Mouse (Mus musculus): ENCODE data around the gene Glra1.

Gene Glra1

GRCm38 (mm10) chr11:55518806-55519674 lies 89.0 kb downstream of the Glra1 start:
- DNase-seq (ENCODE audit: low spot score): peak; percentile 36

- DNase-seq (ENCODE audit: low spot score): no peak
Observed at GRCm38 (mm10) chr11:55517666-55518065, 90.3 kb downstream of the Glra1 start.

DNA sequence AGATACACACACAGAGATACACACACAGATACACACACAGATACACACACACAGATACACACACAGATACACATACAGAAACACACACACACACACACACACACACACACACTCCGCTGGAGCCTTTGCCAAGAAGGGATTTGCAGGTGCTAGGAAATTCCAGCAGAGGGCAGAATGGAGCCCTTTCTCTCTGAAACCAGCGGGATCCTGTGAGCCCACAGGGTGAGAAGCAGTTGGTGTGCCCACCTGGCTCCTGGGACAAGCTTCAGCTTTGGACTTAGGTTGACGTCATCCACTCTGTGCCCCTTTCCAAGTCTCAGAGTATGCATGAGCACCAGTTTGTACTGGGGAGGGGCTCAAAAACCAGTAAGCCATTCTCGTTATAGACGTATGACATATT lies 96.6 kb downstream of the Glra1 start:
- DNase-seq (ENCODE audit: low spot score): no peak

DNA sequence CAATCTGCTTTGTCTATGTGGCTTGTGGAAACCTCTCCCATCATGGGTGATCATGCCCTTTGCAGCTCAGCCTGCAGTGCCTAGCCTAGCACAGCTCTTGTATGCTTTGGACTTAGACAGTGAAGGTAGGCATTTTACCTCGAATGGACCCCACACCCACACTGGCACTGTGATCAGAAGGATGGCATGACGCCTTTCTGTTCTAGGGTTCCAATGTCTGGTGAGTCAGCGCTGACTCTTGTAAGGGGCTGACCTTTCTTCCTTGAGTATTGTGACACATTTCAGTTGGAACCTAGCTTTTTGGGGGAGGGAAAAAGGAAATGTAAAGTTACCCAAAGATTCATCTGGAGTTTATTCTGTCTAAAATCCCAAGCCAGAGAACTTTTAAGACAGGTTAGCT lies 102.5 kb downstream of the Glra1 start:
- DNase-seq (ENCODE audit: low spot score): no peak

GRCm38 (mm10) chr11:55502886-55503285 lies 105.1 kb downstream of the Glra1 start:
- DNase-seq (ENCODE audit: low spot score): no peak

DNA sequence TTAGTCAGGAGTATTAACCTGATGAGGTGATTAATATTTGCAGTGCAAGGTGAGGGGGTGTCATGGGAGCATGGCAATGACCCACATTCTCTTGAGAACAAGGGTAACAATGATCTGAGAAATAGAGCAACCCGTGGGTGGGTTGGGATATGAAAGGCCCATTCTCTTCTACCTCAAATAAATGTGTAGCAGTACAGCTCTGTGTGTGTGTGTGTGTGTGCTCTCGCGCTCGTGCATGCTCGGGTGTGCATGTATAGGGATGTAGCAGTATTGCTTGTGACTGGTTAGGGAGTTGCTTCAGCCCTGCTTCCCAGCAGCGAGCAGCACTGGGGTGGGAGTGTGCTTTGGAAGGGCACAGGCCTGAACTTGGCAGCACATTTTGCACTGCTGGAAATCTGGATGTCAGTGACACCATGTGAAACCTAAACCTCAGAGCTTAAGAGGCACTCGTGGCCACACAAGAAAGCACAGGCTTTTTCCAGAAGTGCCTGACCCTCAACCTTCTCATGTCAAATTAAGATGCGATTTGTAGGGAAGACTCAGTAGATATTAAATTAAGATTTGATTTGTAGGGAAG lies 106.0 kb downstream of the Glra1 start:
- no peak for DNase-seq (ENCODE audit: low spot score)

GRCm38 (mm10) chr11:55497885-55498284 lies 110.1 kb downstream of the Glra1 start:
- peak; percentile 54 for DNase-seq (ENCODE audit: low spot score)

GRCm38 (mm10) chr11:55496158-55496557 lies 111.8 kb downstream of the Glra1 start:
- no peak for DNase-seq (ENCODE audit: low spot score)

- no peak for DNase-seq (ENCODE audit: low spot score)
Observed at GRCm38 (mm10) chr11:55485443-55485842, 122.6 kb downstream of the Glra1 start.

- no peak for DNase-seq (ENCODE audit: low spot score)
Observed at GRCm38 (mm10) chr11:55473219-55473618, 134.8 kb downstream of the Glra1 start.

DNA sequence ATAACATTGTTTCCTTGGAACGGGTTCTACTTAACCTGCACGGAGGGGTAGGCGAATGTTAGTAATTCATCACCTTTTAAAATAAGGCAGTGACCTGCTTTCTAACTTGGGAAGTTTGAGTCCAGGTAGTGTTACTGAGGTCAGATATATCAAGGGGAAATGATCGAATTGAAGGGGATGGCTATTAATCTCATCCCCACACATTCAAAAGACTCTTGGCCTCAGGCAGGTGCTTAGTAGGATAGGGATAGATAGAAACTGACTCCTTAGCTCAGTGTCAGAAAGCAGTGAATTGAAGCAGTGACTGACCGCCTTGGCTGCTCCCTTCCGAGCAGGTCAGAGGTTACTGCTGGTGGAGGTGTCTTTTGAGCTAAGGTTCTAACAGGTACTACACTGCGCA lies 136.5 kb downstream of the Glra1 start:
- peak; percentile 36 for DNase-seq (ENCODE audit: low spot score)

GRCm38 (mm10) chr11:55470761-55471160 lies 137.2 kb downstream of the Glra1 start:
- no peak for DNase-seq (ENCODE audit: low spot score)

DNA sequence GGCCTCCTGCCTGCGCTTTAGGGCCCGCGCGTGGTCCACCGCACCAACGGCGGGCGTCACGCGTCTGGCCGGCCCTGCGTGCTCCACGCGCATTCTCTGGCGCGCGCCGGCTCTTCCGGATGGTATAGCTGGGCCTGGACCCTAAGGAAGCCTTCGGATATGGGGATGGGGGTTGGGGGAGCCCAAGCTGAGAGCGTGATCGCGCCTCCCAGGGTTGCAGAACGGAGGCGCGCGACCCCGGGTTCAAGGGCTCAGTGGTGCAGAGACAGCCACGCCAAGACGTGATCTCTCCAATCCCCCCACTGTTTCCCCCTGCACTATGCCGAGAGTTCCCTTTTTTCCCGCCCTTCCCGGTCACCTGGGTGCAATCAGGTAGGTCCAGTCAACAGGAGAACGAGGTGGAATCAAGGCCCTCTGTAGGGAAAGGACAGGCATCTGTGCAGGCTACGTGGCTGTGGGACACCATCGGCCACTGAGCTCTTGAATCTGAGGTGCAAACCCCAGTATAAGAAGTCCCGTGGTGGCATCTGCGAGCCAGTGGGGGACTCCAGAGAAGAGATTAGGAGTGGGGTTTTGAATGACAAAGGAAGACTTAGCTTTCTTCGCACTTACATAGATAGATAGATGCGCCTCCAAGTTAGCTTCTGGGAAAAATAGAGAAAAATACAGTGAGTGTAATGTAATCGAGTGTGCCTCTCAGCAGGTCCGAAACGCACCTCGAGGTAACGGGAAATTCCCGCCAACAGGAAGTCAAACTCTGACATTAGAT lies 137.9 kb downstream of the Glra1 start:
- peak; percentile 42 for DNase-seq (ENCODE audit: low spot score)

GRCm38 (mm10) chr11:55469048-55469843 lies 138.8 kb downstream of the Glra1 start, which contains the start of gene G3bp1:
Gene G3bp1, plus strand, starts transcription at chr11:55469685.
- peak; percentile 98 for DNase-seq (ENCODE audit: low spot score)

DNA sequence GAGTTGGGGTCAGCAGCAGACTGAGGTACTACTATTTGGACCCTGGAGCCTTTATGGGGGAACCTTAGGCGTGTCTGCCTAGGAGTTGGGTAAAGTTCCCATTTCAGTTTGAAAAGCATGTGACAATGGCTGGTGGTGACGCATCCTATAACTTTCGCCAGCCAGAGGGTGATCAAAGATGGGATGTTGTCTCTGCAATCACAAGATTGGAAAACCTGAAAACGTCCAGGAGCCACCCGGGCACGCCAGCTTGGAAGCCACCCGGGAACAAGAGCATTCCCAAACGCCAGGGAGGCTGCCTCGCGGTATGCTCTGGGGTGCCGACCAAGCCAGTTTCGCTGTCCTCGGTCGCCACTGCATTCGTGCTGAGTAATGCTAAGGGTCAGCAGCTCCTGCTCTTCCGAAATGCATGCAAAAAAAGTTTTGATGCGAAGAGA lies 139.4 kb downstream of the Glra1 start:
- no peak for DNase-seq (ENCODE audit: low spot score)

DNA sequence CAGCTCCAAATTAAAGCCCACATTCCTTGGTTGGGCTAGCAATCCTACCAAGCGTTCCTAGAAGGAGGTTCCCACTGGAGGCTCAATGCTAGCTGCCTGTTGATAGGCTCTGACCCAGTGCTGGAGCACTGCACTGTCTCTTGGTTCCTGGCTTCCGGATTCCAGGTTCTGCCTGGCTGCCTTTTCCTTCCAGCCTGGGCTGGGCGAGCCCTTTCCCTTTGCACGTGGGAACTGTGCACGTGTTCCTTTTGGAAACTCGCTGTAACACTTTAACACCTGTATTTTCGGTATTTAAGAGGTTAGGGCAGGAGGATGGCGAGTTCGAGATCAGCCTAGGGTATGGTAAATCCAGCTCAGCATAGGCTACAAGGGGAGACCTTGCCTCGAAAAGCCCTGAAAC lies 140.0 kb downstream of the Glra1 start:
- DNase-seq (ENCODE audit: low spot score): no peak

DNA sequence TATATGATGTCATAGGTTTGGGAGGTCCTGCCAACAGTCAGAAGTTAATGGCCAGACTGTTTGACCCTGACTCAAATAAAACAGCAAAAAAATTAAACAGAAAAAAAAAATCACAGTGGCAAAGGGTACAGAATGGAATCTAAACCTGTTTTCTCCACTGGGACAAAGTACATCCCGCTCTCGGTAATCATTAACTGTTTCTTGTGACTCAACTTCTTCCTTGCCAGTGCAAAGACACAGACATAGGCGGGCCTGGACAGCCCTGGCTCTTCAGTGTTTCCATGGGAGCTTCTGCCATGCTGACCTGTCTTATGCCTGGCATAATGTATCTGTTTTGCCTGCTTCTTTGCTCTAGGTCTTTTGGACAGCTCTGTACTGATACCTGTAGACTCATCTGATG lies 142.8 kb downstream of the Glra1 start:
- no peak for DNase-seq (ENCODE audit: low spot score)

DNA sequence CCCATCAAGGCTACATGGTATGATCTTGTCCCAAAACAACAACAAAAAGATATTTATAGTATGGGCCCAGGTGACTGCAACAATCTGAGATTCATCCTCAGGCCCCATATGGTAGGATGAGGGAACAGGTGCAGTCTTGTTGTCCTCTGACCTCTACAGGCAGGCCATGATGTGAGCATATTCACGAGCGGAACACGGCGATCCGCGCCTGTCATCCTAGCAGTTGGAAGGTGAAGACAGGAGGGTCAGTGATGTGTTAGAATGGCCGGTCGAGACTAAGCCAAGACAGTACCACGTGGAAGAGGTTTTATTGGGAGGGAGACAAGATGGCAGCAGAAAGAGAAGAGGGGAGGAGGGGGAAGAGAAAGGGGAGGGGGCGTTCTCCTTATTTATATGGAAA lies 143.3 kb downstream of the Glra1 start:
- DNase-seq (ENCODE audit: low spot score): no peak

Data from c-Kit-positive CD71-positive TER-119-positive erythroid progenitor cells, embryonic 14.5 days (primary cell).